Mouse (Mus musculus): ENCODE measurements around the gene Klb. TPM values are rescaled to one million over a fixed set of nuclear protein-coding genes. Genes with fewer than 3 reads are reported as not detected.
A peak's percentile ranks its signal among the peaks of the same experiment; 100 is the strongest.

Klb gene
- polyA plus RNA-seq, 1 experiment from 2014 or later, result 2.8 TPM

DNA sequence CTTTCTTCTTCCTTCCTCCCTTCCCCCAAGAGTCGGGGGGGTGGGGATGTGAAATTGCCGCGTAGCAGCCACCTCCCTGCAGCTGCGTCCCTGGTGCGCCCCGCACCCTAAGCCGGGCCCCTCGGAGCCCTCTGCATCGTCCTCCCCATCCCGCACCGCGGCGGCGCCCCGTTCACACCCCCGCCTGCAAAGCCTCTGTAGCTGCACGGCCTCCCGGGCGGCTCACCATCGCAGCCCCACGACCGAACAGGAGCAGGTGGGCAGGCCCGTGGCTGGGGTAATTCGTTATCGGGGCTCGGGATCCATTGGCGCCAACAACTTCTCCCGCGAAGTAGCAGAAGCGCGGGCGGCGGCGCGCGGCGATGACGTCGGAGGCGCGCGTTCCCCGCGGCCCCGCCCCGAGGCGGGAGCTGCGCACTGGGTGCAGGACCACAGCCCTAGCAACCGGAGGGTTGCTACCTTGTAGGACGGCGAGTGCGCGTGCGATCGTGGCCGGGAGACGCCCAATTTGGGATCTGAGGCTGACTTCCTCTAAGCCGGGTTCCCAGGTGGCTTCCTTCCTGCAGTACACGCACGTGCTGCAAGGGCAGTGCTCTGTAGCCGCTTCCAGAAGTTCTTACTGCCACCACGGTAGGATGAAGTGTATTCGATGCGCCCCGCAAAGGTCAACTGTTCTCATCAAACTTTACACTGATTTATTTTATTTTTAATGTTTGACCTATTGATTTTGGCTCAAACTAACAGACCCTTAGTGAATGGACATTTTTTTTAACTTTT, 12.6 kb upstream of the Klb start, which contains the start of gene Rfc1:
Gene Rfc1, minus strand, starts transcription at position 373 of the 777 bp plus-strand sequence.
- DNase-seq (ENCODE audit: low spot score), result peak; percentile 95
- WGBS, result 1% methylated on average over 65 of the region's 65 CpGs
- Histone ChIP-seq H3K27me3 (ENCODE audit: insufficient read depth, poor library complexity, severe bottlenecking) (no peaks in the 10 kb centered on the region), H3K9me3 (no peaks in the 10 kb centered on the region), H3K4me3 (peak within 1 kb of the TSS; percentile 96), H3K4me1 (peaks cover 17% of the 10 kb centered on the region; the same call in 1 of the 2 replicates), H3K36me3 (peaks cover 21% of the 10 kb centered on the region; the same call in 1 of the 2 replicates), H3K27ac (peak within 1 kb of the TSS; percentile 96)

DNA sequence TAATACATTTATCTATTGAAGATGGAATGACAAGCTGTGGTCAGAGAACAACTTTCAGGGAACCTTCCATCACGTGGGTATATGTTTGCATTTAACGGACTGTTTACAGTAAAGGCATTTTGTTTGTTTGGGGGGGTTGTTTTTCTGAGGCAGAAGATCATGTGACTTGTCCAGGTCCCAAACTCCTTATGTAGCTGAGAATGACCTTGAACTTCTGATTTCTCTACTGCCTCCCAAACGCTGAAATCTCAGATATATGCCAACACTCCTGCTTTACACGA, 12.1 kb upstream of the Klb start:
- peaks cover 21% of the 10 kb centered on the region; the same call in 1 of the 2 replicates for H3K36me3 ChIP-seq
- no peak for DNase-seq (ENCODE audit: low spot score)
- no peaks in the 10 kb centered on the region for H3K9me3 ChIP-seq
- peaks cover 17% of the 10 kb centered on the region; the same call in 1 of the 2 replicates for H3K4me1 ChIP-seq
- H3K27ac ChIP-seq, result peak overlapping the region; percentile 96
- no peaks in the 10 kb centered on the region for H3K27me3 ChIP-seq (ENCODE audit: insufficient read depth, poor library complexity, severe bottlenecking)
- 27% methylated on average over 4 of the region's 4 CpGs for WGBS
- H3K4me3 ChIP-seq, result peak overlapping the region; percentile 96

DNA sequence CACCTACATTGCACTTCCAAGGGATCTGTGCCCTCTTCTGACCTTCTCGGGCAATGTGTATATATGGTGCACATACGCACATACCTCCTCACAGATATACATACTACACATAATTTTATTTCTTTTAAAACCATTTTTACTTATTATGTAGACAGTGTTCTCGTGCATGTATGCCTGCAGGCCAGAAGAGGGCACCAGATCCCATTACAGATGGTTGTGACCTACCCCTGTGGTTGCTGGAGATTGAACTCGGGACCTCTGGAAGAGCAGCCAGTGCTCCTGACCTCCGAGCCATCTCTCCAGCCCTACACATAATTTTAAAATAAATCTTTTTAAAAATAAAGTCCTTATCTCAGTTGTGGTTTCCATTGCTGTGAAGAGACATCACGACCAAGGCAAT, 9.7 kb upstream of the Klb start:
- Histone ChIP-seq H3K27me3 (ENCODE audit: insufficient read depth, poor library complexity, severe bottlenecking) (no peaks in the 10 kb centered on the region), H3K4me1 (peaks cover 17% of the 10 kb centered on the region; the same call in 1 of the 2 replicates), H3K9me3 (no peaks in the 10 kb centered on the region), H3K36me3 (peaks cover 5% of the 10 kb centered on the region; the same call in 1 of the 2 replicates), H3K27ac (no peak overlapping the region), H3K4me3 (no peak overlapping the region)
- no peak for DNase-seq (ENCODE audit: low spot score)
- WGBS, result 80% methylated on average over 6 of the region's 6 CpGs

DNA sequence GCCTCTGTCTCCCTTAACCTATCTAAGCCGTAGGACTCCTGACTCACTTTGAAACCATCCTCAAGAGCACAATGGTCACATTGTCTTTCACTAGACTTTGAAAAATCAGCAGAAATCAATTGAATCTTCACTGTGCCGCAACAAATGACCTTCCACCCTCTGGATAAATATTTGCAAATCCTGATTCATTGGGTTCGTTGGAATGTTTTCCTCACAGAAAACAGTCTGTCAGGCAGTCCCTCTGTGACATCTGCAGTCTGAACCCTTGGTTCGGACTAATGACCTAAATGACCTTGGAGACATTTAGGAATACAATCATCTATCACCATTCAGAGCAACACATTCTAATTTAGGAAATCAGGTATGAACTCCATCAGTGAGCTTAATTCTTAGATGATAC, 7.9 kb upstream of the Klb start:
- H3K27ac ChIP-seq, result no peak overlapping the region
- DNase-seq (ENCODE audit: low spot score), result no peak
- H3K4me3 ChIP-seq, result no peak overlapping the region
- H3K27me3 ChIP-seq (ENCODE audit: insufficient read depth, poor library complexity, severe bottlenecking), result no peaks in the 10 kb centered on the region
- no peaks in the 10 kb centered on the region for H3K36me3 ChIP-seq
- H3K4me1 ChIP-seq, result 0 out of 2 replicates have a peak, but pooled peaks cover 6% of the 10 kb centered on the region
- 58% methylated on average over 4 of the region's 4 CpGs for WGBS
- no peaks in the 10 kb centered on the region for H3K9me3 ChIP-seq

DNA sequence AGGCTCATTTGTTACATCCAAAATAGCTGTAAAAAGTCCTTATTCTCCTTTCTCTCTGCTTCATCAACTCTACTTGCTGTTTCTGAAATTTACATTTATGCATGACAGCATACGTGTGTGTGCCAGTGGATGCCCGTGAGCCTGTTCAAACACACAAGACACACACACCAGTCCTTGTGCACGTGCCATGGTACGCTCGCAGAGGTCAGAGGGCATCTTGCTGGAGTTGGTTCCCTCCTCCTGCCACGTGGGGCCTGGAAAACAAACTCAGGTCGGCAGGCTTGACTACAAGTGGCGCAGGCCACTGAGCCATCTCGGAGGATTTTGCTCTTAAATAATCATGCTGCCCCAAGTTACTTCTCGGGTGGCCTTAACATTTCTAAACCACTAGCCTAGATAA, 2.4 kb downstream of the Klb start:
- no peak overlapping the region for H3K27ac ChIP-seq
- WGBS, result 72% methylated on average over 10 of the region's 10 CpGs
- H3K27me3 ChIP-seq (ENCODE audit: insufficient read depth, poor library complexity, severe bottlenecking), result no peaks in the 10 kb centered on the region
- no peaks in the 10 kb centered on the region for H3K36me3 ChIP-seq
- no peaks in the 10 kb centered on the region for H3K9me3 ChIP-seq
- no peak overlapping the region for H3K4me3 ChIP-seq
- peaks cover 3% of the 10 kb centered on the region; the same call in 1 of the 2 replicates for H3K4me1 ChIP-seq
- DNase-seq (ENCODE audit: low spot score), result no peak

DNA sequence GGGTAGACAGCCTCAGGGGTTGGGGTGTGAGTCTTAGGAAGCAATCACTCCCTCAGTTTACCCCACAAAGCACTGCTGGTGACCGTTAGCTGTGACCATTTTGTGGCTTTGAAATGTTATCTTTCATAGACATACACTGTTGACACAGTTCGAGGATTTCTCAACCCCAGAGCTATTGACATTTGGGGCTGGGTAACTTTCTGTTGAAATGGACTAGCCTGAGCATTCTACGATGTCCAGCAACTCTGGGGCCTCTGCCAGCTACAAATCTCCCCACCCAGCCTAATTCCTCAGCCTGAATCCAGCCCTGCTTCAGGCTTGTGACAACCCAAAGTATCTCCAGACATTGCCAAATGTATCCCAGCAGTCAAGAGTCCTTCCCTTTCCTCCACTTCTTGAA, 6.0 kb downstream of the Klb start:
- Histone ChIP-seq H3K27ac (no peak overlapping the region), H3K9me3 (no peaks in the 10 kb centered on the region), H3K27me3 (ENCODE audit: insufficient read depth, poor library complexity, severe bottlenecking) (no peaks in the 10 kb centered on the region), H3K4me1 (no peaks in the 10 kb centered on the region), H3K36me3 (no peaks in the 10 kb centered on the region), H3K4me3 (no peak overlapping the region)
- WGBS, result 84% methylated on average over 3 of the region's 3 CpGs
- DNase-seq (ENCODE audit: low spot score), result no peak

DNA sequence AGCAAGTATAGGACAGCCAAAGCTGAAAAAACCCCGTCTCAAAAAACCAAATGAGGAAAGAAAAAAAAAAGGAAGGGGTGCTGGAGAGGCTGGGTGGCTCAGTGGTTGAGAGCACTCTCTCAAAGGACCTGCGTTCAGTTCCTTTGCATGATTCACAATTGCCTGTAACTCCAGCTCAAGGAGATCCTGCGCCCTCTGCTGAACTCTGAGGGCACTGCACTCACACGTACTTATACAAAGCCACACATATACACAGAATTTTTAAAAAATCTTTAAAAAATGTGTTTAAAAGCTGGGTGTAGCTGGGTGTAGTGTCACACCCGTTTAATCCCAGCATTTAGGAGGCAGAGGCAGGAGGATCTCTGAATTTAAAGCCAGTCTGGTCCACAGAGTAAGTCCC, 6.9 kb downstream of the Klb start:
- no peak for DNase-seq (ENCODE audit: low spot score)
- Histone ChIP-seq H3K4me1 (no peaks in the 10 kb centered on the region), H3K9me3 (no peaks in the 10 kb centered on the region), H3K4me3 (no peak overlapping the region), H3K36me3 (no peaks in the 10 kb centered on the region), H3K27ac (no peak overlapping the region), H3K27me3 (ENCODE audit: insufficient read depth, poor library complexity, severe bottlenecking) (no peaks in the 10 kb centered on the region)
- 74% methylated on average over 5 of the region's 5 CpGs for WGBS

DNA sequence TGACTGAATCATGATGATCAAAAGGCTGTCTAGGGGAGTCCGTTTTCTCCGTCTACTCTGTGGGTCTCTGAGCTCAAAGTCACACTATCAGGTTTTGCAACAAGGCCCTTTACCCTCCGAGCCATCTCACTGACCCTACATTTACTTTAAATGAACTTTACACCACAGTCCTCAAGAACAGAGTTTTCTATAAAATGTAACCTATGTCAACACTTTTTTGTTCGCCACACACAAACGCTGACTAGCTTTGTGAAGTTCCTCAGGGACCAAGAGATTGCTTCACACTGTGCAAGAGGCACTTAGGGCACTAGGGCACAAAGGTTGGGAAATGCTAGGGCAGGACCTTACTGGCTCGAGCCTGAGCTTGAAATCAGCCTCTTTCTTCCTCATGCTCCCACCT, 8.7 kb downstream of the Klb start:
- WGBS, result 82% methylated on average over 6 of the region's 6 CpGs
- Histone ChIP-seq H3K27me3 (ENCODE audit: insufficient read depth, poor library complexity, severe bottlenecking) (no peaks in the 10 kb centered on the region), H3K4me1 (no peaks in the 10 kb centered on the region), H3K4me3 (no peak overlapping the region), H3K27ac (no peak overlapping the region), H3K9me3 (no peaks in the 10 kb centered on the region), H3K36me3 (no peaks in the 10 kb centered on the region)
- DNase-seq (ENCODE audit: low spot score), result no peak

DNA sequence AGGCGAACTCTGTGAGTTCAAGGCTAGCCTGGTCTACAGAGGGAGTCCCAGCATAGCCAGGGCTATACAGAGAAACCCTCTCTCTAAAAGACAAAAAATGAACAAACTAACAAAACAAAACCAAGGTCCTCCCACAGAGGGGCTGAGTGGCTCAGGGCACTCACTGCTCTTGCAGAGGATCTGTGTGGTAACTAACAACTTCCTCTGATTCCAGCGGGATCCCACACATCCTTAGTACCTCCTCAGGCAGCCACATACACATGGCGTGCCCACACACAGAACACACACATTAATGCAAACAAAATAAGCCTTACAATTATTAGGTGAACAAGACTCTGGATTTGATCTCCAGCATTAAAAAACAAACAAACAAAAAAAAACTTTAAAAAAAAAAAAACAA, 9.7 kb downstream of the Klb start:
- DNase-seq (ENCODE audit: low spot score), result no peak
- 83% methylated on average over 3 of the region's 3 CpGs for WGBS
- Histone ChIP-seq H3K27me3 (ENCODE audit: insufficient read depth, poor library complexity, severe bottlenecking) (no peaks in the 10 kb centered on the region), H3K4me1 (no peaks in the 10 kb centered on the region), H3K27ac (no peak overlapping the region), H3K9me3 (no peaks in the 10 kb centered on the region), H3K4me3 (no peak overlapping the region), H3K36me3 (no peaks in the 10 kb centered on the region)

DNA sequence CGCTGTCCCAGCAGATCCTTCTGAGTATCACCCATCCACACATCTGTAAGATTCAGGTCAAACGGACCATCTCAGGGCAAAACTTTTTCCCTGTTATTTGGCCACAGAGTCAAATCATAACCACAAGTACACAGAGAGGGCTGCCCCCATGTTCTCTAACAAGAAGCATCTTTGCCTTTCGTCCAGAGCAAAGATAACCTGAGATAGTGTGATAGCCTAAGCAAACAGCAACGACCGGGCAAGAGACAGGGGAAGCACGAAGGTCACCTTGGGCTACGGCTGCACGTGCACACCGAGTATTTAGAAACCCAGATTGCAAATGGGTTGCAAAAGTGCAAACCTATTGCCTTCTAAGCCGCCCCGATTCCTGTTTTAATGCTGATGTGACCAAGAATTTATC, 19.7 kb downstream of the Klb start:
- no peaks in the 10 kb centered on the region for H3K4me1 ChIP-seq
- no peak for DNase-seq (ENCODE audit: low spot score)
- H3K9me3 ChIP-seq, result no peaks in the 10 kb centered on the region
- no peak overlapping the region for H3K27ac ChIP-seq
- peaks cover 5% of the 10 kb centered on the region; the same call in 1 of the 2 replicates for H3K27me3 ChIP-seq (ENCODE audit: insufficient read depth, poor library complexity, severe bottlenecking)
- WGBS, result 74% methylated on average over 11 of the region's 11 CpGs
- H3K4me3 ChIP-seq, result no peak overlapping the region
- H3K36me3 ChIP-seq, result no peaks in the 10 kb centered on the region

DNA sequence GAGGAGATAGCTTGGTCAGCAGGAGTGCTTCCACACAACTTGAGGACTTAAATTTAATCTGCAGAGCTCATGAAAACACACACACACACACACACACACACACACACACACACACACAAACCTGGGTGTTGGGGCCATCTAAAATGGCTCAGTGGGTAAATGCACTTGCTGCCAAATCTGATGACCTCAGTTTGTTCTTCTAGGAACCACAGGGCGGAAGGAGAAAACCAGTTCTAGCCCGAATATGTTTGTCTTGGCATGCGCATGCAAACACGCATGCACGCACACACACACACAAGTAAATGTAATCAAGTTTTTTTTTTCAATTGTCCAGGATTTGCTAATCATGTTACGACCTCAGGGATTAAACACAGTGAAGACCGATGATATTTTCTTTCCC, 23.4 kb downstream of the Klb start:
- 91% methylated on average over 7 of the region's 7 CpGs for WGBS
- H3K27ac ChIP-seq, result no peak overlapping the region
- no peaks in the 10 kb centered on the region for H3K27me3 ChIP-seq (ENCODE audit: insufficient read depth, poor library complexity, severe bottlenecking)
- no peaks in the 10 kb centered on the region for H3K9me3 ChIP-seq
- H3K36me3 ChIP-seq, result no peaks in the 10 kb centered on the region
- H3K4me1 ChIP-seq, result no peaks in the 10 kb centered on the region
- H3K4me3 ChIP-seq, result no peak overlapping the region
- DNase-seq (ENCODE audit: low spot score), result no peak

DNA sequence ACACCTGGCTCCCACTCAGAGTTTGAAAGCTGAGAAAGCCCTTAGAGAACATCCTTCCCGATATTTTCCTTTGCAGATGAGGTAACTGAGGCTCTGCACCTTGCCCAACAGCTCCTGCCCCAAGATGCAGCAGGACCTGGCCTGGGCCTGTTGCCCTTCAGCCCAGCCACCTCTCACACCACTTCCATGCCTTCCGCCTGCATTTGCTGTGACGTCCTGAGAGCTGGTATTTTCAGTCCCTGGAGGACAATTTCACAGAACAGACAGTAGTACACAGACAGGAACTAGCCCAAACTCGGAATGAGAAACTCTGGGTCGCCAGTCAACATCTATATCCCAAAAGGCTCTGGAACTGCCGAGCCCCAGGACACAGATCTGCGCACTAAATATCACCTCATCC, 26.6 kb downstream of the Klb start:
- H3K36me3 ChIP-seq, result no peaks in the 10 kb centered on the region; the same call in 1 of the 2 replicates
- H3K4me1 ChIP-seq, result no peaks in the 10 kb centered on the region
- 79% methylated on average over 7 of the region's 7 CpGs for WGBS
- 0 out of 2 replicates have a peak, but pooled peaks cover 3% of the 10 kb centered on the region for H3K27me3 ChIP-seq (ENCODE audit: insufficient read depth, poor library complexity, severe bottlenecking)
- no peaks in the 10 kb centered on the region for H3K9me3 ChIP-seq
- H3K27ac ChIP-seq, result no peak overlapping the region
- no peak overlapping the region for H3K4me3 ChIP-seq
- no peak for DNase-seq (ENCODE audit: low spot score)

DNA sequence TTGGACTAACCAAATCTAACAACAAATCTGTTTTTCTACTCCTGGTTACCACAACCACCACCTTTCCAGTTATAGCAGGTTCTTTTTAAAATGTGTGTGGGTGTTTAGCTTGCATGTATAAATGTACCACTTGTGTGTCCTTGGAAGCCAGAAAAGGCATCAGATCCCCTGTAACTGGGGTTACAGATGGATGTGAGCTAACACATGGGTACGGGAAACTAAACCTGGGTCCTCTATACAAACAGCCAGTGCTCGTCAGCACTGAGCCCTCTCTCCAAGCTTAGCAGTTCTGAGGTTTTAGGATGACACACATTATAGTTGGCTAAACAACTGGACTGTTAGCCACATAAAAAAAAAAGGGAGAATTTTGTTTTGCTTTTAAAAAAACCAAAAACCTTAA, 37.6 kb downstream of the Klb start:
- H3K9me3 ChIP-seq, result no peaks in the 10 kb centered on the region
- H3K27ac ChIP-seq, result no peak overlapping the region
- H3K4me3 ChIP-seq, result no peak overlapping the region
- H3K27me3 ChIP-seq (ENCODE audit: insufficient read depth, poor library complexity, severe bottlenecking), result no peaks in the 10 kb centered on the region
- no peaks in the 10 kb centered on the region for H3K4me1 ChIP-seq
- DNase-seq (ENCODE audit: low spot score), result no peak
- WGBS, result 84% methylated on average over 2 of the region's 2 CpGs
- H3K36me3 ChIP-seq, result peaks cover 36% of the 10 kb centered on the region

Measured in heart, embryonic 10.5 days (tissue).